Mouse (Mus musculus) thymus, postnatal 4 days (tissue): ENCODE results near the gene Fign.

Source experiments
- DNase-seq: peaks from one replicate; pipeline ENCODE4 v3.0.0; 2021

The Fign gene

DNA sequence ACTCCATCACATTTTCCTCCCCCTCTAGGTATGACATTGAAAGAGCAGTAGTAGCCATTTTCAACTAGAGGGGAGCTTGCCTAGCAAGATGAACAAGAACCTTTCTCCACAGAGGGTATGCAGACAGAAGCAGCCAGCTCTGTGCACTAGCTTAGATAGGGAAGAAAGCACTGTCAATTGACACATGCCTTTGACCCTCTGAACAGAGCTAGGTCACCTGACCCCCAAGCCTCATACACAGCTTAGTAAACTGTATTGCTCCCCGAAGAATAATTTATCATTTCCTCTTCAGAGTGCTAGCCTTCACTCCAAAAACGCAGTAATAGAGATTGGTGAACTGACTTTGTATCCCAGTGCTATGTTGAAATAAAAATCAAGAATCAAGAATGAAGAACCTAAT lies 49.7 kb downstream of the Fign start:
- no peak for DNase-seq

DNA sequence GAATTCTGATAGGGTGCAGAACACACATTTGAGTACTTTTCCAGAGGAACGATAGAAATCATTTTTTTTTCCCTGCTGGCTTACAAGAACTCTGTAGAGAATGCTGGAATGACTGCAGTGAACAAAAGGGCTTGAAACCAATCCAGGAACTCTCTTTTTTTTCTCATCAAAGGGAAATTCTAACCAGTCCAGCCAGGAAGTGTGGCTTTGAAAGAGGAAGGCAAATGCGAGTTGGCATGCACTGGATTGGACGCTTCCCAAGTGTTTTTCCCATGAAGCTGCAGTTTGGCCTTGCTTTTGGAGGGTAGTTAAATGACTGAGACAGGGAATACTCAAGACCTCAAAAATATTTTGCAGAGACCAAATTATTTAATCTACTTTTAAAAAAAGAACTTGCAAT lies 54.7 kb downstream of the Fign start:
- DNase-seq: no peak

DNA sequence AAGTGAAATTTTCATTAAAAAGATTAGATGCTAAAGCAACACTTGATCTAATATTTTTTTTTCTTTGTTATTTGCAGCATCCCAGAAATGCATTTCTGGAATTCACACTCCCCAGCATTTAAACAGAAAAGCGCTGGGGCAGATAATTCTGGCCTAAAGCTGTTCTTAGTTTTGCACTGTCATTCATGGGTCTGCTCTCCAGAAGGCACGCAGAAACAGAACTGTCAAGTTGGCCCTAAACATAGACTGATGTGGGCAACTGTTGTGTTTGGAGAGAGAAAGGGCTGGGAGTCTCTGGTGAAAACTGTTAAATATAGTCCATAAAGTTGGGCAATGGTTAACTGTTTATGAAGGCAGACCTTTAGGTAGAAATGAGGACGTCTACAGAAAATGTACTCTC lies 62.4 kb downstream of the Fign start:
- no peak for DNase-seq

DNA sequence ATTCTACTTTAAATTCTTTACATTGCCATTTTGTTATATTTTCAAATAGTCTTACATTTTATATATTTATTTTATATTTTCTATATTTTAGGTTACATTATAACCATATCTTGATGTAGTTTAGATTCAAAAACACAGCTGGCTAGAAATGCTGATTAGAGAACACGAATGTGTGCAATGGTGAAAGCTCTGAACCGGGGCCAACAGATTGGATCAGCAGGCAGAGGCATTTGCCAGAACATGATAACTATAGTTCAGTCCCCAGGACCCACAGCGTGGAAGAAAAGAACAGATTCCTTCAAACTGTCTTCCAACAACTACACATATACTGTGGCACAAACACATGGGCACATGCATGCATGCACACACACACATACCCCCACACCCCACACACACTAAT lies 64.0 kb downstream of the Fign start:
- DNase-seq: no peak

DNA sequence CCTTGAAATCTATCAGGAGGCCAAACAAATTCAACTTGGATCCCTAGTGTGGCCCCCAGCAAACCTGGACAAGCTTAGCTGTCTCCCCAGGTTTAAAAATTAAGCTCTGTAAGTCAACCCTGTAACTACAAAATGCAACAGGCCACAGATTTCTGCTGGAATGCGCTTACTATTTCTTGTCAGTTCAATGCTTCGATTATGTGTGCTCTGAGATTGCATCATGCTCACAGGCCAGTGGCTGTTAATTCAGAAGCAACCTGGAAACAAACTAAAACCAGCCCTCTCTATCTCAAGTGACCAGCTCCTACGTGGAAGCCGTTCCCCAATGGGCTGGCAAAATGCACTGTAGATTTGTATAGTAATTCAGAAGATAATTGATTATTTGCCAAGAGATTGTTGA lies 71.9 kb downstream of the Fign start:
- no peak for DNase-seq

DNA sequence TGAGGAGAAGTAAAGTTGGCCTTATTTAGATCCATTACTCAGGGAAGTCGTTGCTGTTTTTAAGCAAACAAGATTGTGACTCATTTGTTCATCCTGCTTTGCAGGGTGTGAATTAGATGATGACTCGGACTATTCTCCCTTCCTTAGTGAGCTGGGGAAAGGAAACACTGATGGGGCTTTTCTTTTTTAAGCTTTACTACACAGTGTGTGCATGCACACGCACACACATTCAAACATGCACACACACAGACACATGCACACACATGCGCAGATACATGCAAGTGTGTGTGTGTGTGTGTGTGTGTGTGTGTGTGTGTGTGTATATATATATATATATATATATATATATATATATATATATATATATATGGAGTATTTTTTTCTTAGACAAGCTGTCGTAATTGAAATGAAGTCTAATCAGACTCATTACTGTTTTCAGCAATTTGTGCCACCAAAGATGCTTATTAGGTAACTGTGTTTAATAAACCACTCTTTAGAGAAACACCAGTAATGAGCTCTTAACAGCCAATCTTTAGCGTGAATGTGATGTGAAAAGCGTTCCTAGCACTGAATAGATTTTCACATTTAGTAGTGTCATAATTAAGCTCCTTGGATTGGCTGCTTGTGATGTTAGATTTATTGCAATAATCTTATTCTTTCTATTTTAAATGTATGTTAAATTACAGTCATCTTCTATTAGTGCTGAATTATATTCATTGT lies 103.4 kb downstream of the Fign start:
- DNase-seq: no peak

DNA sequence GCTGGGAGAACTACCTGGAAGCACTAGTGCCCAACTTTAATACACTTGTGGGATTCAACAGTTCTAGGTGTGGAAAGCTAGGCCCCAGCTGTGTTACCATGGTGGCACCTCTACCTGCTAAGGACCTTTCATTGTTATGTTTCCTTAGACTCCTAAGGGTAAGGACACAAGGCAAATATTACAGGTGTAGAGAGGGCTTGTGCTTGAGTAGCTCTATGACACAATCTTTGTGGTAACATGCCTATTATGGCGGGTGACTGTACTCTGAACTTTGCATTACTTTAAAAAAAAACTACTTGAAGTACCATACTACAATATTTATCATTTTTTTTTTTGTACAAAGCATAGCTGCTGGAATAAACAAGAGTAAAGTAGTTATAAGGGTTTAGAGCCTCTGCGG lies 112.4 kb downstream of the Fign start:
- no peak for DNase-seq

DNA sequence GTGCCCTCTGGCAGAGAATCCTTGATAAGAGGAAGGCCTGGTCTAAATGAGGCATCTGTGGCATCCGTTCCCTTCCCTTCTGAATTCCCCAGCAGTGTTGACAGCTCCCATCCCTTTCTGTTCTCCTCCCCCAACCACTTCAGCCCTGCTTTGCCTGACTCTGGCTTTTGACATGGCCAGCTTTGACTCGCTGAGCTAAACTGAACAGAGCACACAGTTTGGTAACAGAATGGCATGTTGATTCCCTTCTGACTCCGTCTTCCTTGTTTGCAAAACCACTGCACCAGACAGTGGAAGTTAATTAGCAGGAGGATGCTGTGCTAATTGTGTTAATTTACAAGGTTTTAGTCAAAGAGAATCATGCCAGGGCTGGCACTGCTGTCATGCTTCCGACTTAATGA lies 115.5 kb downstream of the Fign start:
- DNase-seq: no peak

DNA sequence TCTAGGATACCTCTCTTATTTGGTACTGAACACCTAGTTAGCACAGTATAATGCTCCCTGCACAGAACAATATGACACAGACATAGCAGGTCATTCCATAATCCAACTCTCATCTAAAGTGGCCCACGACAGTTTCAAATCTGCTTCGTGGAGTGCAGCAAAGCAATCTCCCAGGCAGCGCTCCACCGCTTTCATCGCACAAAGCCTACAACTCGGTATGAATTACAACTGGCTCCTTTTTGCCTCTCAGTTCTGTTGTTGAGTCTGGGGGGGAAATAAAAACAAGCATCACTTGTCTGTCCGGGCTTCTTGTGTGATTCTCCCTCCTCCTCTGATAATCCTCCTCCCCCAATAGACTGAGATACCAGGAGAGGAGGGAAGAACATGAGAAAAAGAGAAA lies 116.4 kb downstream of the Fign start:
- no peak for DNase-seq

DNA sequence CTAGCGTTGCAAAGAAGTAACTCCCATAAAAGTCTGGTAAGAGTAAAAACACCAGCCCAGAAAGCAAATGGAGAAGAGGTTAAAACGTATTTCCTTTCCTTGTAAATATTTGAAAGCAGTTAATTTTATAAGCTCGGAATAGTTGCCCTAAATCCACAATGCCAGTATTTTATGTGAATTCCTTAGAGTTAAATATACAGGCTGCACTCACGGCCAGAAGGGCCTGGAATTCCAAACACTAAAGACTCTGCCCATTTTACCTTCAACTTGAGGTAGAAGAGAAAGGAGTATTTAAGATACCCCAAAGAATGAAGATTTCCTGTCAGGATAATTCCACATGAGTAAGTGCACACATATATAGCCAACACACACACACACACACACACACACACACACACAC lies 128.2 kb downstream of the Fign start:
- DNase-seq: no peak

DNA sequence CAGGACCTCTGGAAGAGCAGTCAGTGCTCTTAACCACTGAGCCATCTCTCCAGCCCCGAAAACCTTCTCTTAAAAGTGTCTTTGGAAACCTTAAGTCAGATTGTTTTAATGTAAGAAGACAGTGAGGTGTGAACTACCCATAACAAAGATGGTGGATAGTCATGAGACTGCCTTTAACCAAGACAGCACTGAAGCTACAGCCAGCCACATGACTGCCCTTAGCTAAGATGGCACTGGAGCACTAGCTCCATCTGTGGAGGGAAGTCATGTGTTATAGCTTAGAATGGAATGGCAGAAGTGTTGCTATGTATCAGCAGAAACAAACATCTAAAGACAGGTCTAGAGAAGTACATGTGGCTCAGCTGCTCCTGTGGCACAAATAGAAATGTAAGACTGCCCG lies 166.8 kb downstream of the Fign start:
- DNase-seq: no peak

DNA sequence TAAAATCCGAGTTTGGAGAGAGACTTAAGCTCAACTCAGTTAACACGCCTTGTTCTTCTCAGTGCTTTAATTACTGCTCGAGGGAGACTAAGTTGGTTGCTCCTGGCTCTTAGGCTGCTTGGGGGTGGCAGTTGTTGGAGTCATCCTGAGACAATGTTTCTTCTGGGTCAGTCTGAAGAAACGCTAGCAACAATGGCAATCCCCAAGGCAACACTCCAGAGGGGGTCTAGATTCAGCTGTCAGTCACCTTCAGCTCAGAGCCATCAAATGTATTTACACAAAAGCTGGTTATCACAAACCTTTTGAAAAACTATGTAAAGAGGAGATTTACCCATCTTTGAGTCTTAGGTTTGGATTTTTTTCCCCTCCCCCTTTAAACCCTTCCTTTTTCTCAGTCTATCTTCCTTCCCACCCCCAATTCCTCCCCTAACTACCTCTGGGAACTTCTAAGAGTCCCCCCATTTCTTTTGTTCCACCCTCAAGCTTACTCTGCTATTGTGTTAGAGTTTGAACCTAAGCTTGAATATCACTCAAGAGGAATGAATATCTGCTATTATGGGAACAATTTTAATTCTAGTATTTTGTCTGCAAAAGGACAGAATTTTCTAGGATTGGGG lies 171.2 kb downstream of the Fign start:
- no peak for DNase-seq

DNA sequence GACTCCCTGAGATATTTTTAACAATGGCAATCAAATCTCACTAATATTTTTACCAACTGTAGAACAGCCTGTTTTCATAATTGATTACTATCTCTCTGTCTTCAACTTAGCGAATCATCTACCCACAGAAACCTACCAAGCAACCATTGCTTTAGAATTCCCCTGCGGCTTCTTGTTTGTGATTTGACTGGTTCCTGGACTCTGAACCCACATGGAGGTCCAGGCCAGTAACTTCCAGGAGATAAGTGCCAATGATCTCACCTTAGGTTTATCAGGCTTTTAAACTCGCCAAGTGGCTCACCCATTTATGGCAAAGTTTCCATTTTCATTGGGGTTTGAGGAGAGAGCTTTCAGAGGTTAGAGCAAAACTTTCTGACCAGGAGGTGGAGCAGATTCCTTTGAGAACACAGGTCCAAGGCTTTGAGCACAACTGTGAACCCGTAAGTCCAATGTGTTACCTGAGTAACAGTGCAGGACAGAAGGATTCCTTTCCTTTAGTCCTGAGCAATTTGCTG lies 172.1 kb downstream of the Fign start:
- no peak for DNase-seq
